Mouse (Mus musculus): ENCODE measurements around the gene Mutyh.

DNA sequence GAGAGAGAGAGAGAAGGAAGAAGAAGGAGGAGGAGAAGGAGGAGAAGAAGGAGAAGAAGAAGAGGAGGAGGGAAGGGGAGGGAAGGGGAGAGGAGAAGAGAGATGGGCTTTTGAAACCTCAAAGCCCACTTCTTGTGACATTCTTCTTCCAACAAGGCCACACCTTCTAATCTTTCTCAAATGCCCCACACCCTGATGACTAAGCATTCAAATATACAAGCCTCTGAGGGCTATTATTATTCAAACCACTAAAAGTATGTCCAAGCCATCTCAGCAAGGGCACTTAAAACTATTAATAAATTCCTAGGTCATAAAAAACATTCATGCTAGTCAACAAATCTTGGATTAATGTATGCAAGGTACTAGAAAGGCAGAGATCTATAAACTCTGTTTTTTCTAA is 38.5 kb upstream of the Mutyh start:
- no peak for TF ChIP-seq CTCF (IDR thresholded peaks at IDR 0.05; ENCODE audit: low read depth)
- no peak for TF ChIP-seq EP300 (IDR thresholded peaks at IDR 0.05; ENCODE audit: low read depth)
